Mouse (Mus musculus) hindbrain, embryonic 15.5 days (tissue): ENCODE measurements at regions not wholly inside any gene's neighbourhood (a gene's known extent, or its start where the extent isn't known, plus 50 kb on each side); places are given as distances from the start of the nearest gene placed in this dataset.
A peak's percentile ranks its signal among the peaks of the same experiment; 100 is the strongest.

ENCODE experiments used
- ATAC-seq: fragments of 200-750 bp; cut with Nextera tagmentation; 2 replicates; pipeline ENCODE4 v1.8.0; 2017; ENCODE audit warnings: low read depth, moderate number of reproducible peaks, moderate TSS enrichment; ENCODE audit not compliant: low FRiP score
- H3K27ac ChIP-seq: fragments of 300-500 bp; sonication (generic); replicated peaks from 2 replicates; pipeline ENCODE4 v1.5.1; 2015; ENCODE audit warnings: mild to moderate bottlenecking, inconsistent platforms
- H3K27me3 ChIP-seq: fragments of 300-500 bp; sonication (generic); 2 replicates; pipeline ENCODE4 v1.6.1; 2015; ENCODE audit warnings: control low read depth, inconsistent platforms
- H3K36me3 ChIP-seq: fragments of 300-500 bp; sonication (generic); 2 replicates; pipeline ENCODE4 v1.6.1; 2015; ENCODE audit warnings: control low read depth, inconsistent platforms
- H3K4me1 ChIP-seq: fragments of 300-500 bp; sonication (generic); replicated peaks from 2 replicates; pipeline ENCODE4 v1.6.1; 2015; ENCODE audit warnings: control low read depth, inconsistent platforms
- H3K4me2 ChIP-seq: fragments of 300-500 bp; sonication (generic); 2 replicates; pipeline ENCODE4 v1.6.1; 2015; ENCODE audit warnings: moderate library complexity, mild to moderate bottlenecking, inconsistent platforms
- H3K4me3 ChIP-seq: fragments of 300-500 bp; sonication (generic); 2 replicates; pipeline ENCODE4 v1.5.1; 2015; ENCODE audit warnings: mild to moderate bottlenecking, inconsistent platforms
- H3K9ac ChIP-seq: fragments of 300-500 bp; sonication (generic); 2 replicates; pipeline ENCODE4 v1.6.1; 2015; ENCODE audit warnings: inconsistent platforms
- H3K9me3 ChIP-seq: fragments of 300-500 bp; sonication (generic); 2 replicates; pipeline ENCODE4 v1.6.1; 2016; ENCODE audit warnings: control low read depth, inconsistent platforms
- WGBS: fragments of 180-500 bp; shearing (Covaris S2); methylation state at CpG from one replicate; pipeline ENCODE4 v1.1.7; 2015; 5-methylcytosine and 5-hydroxymethylcytosine counted together

DNA sequence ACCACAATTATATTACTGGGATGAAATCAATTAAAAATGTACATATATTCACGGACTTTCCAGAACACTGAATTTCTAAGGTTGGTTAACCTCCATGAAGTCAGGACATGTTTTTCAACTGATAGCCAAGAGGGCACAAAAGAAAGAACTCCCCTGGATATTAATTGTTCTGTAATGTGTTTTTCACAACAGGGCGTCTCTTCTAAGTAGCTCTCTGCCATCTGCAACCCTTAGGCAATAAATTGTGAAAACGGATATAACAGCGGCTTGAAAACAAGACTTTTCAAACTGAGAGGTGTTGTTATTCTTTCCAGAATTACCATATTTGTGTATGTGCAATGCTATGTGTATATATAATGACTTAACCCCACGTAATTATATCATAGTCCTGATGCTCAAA lies 841.1 kb upstream of the Pot1a start:
- H3K4me3 ChIP-seq, result no peak overlapping the region
- no peaks in the 10 kb centered on the region for H3K36me3 ChIP-seq
- H3K4me2 ChIP-seq, result no peak overlapping the region
- no peaks in the 10 kb centered on the region for H3K27me3 ChIP-seq
- H3K27ac ChIP-seq, result no peak overlapping the region
- H3K9me3 ChIP-seq, result no peaks in the 10 kb centered on the region
- peak; percentile 54; the same call in 1 of the 2 replicates for ATAC-seq
- no peak overlapping the region for H3K9ac ChIP-seq
- no peaks in the 10 kb centered on the region for H3K4me1 ChIP-seq
- 44% methylated on average over 5 of the region's 5 CpGs for WGBS

- 53% methylated on average over 1 of the region's 1 CpGs for WGBS
- H3K27me3 ChIP-seq, result no peaks in the 10 kb centered on the region
- H3K4me1 ChIP-seq, result no peaks in the 10 kb centered on the region
- H3K36me3 ChIP-seq, result no peaks in the 10 kb centered on the region
- H3K4me2 ChIP-seq, result no peak overlapping the region
- H3K9ac ChIP-seq, result no peak overlapping the region
- H3K27ac ChIP-seq, result no peak overlapping the region
- no peaks in the 10 kb centered on the region for H3K9me3 ChIP-seq
- no peak overlapping the region for H3K4me3 ChIP-seq
- ATAC-seq, result no peak
Observed at GRCm38 (mm10) chr6:26649514-26649913, 840.5 kb upstream of the Pot1a start.

DNA sequence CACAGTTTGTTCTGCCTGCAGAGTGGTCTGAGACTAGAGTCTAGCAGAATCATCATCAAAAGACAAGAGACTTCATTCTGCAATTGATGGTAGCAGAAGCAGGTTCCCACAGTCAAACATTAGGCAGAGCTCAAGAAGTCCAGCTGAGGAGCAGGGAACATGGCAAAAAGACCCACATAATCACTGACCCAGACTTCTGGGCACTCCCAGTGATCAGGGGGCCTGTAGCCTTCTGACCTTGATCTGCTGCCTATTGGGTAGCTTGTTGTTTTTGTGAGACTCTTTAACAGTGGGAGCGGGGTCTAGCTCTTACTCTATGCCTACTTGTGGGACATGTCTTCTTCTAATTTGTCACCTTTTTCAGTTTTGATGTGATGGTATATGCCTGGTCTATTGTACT lies 819.4 kb upstream of the Pot1a start:
- Histone ChIP-seq H3K9ac (no peak overlapping the region), H3K27me3 (no peaks in the 10 kb centered on the region), H3K27ac (no peak overlapping the region), H3K36me3 (no peaks in the 10 kb centered on the region), H3K9me3 (no peaks in the 10 kb centered on the region), H3K4me2 (no peak overlapping the region), H3K4me1 (no peaks in the 10 kb centered on the region), H3K4me3 (no peak overlapping the region)
- no peak for ATAC-seq
- 96% methylated on average over 1 of the region's 1 CpGs for WGBS
